Mouse (Mus musculus) intestine, embryonic 16.5 days (tissue): ENCODE data around the gene Pheta2. TPM values are rescaled to one million over a fixed set of nuclear protein-coding genes. Genes with fewer than 3 reads are reported as not detected.
A peak's percentile ranks its signal among the peaks of the same experiment; 100 is the strongest.

Experiments used
- ATAC-seq: fragments of 200-750 bp; cut with Nextera tagmentation; 2 replicates; pipeline ENCODE4 v1.8.0; 2017; ENCODE audit warnings: moderate TSS enrichment, moderate library complexity
- H3K27ac ChIP-seq: fragments of 300-500 bp; sonication (generic); 2 replicates; pipeline ENCODE4 v1.5.1; 2014; ENCODE audit warnings: mild to moderate bottlenecking, low read length
- H3K27me3 ChIP-seq: fragments of 300-500 bp; sonication (generic); replicated peaks from 2 replicates; pipeline ENCODE4 v1.6.1; 2014; ENCODE audit warnings: low read length, control low read depth, mixed read lengths; ENCODE audit not compliant: control insufficient read depth, insufficient read depth
- H3K36me3 ChIP-seq: fragments of 300-500 bp; sonication (generic); 2 replicates; pipeline ENCODE4 v1.6.1; 2014; ENCODE audit warnings: low read length, control low read depth; ENCODE audit not compliant: control insufficient read depth, insufficient read depth
- H3K4me1 ChIP-seq: fragments of 300-500 bp; sonication (generic); 2 replicates; pipeline ENCODE4 v1.6.1; 2014; ENCODE audit warnings: low read length, control low read depth, mixed read lengths; ENCODE audit not compliant: control insufficient read depth, insufficient read depth
- H3K4me2 ChIP-seq: fragments of 300-500 bp; sonication (generic); 2 replicates; pipeline ENCODE4 v1.6.1; 2014; ENCODE audit warnings: low read depth, low read length, control low read depth
- H3K4me3 ChIP-seq: fragments of 300-500 bp; sonication (generic); 2 replicates; pipeline ENCODE4 v1.5.1; 2014; ENCODE audit warnings: mild to moderate bottlenecking, low read length
- H3K9ac ChIP-seq: fragments of 300-500 bp; sonication (generic); 2 replicates; pipeline ENCODE4 v1.6.1; 2014; ENCODE audit warnings: low read depth, low read length
- H3K9me3 ChIP-seq: fragments of 300-500 bp; sonication (generic); 2 replicates; pipeline ENCODE4 v1.6.1; 2016; ENCODE audit warnings: low read length, control low read depth; ENCODE audit not compliant: control insufficient read depth
- WGBS: fragments of 180-500 bp; shearing (Covaris S2); extraction: QIAGEN DNeasy Blood & Tissue Kit; methylation state at CpG from one replicate; pipeline ENCODE4 v1.1.7; 2014; 5-methylcytosine and 5-hydroxymethylcytosine counted together
- polyA plus RNA-seq: library from polyadenylated mRNA; unstranded; fragments of >200 nt; fragmentation: Nextera tagmentation; extraction: Ambion mirVana; gene quantifications from 2 replicates; pipeline ENCODE4 v1.2.1, GENCODE M21; 2015

Pheta2 gene
- polyA plus RNA-seq, 1 experiment from 2014 or later: 13.2 TPM

GRCm38 (mm10) chr15:82347852-82348251, 9.1 kb downstream of the Pheta2 start:
- peaks cover 21% of the 10 kb centered on the region for H3K36me3 ChIP-seq
- H3K9me3 ChIP-seq: no peaks in the 10 kb centered on the region
- H3K4me2 ChIP-seq: peak overlapping the region; percentile 53; the same call in 1 of the 2 replicates
- H3K9ac ChIP-seq: 0 out of 2 replicates have a peak overlapping the region, but pooled peaks have one; percentile 87
- ATAC-seq: no peak
- no peak overlapping the region for H3K4me3 ChIP-seq
- 92% methylated on average over 12 of the region's 12 CpGs for WGBS
- no peaks in the 10 kb centered on the region for H3K27me3 ChIP-seq
- H3K27ac ChIP-seq: peak overlapping the region; percentile 58; the same call in 1 of the 2 replicates
- H3K4me1 ChIP-seq: peaks cover 36% of the 10 kb centered on the region

- Histone ChIP-seq H3K4me3 (no peak overlapping the region), H3K4me1 (peaks cover 36% of the 10 kb centered on the region), H3K9me3 (no peaks in the 10 kb centered on the region), H3K9ac (no peak overlapping the region), H3K4me2 (no peak overlapping the region), H3K36me3 (peaks cover 21% of the 10 kb centered on the region), H3K27me3 (no peaks in the 10 kb centered on the region), H3K27ac (no peak overlapping the region)
- WGBS: 80% methylated on average over 8 of the region's 8 CpGs
- ATAC-seq: no peak
Measured at GRCm38 (mm10) chr15:82348258-82348998, 9.7 kb downstream of the Pheta2 start.

- Histone ChIP-seq H3K9ac (no peak overlapping the region), H3K4me3 (no peak overlapping the region), H3K9me3 (no peaks in the 10 kb centered on the region), H3K4me2 (no peak overlapping the region), H3K36me3 (peaks cover 21% of the 10 kb centered on the region), H3K27ac (0 out of 2 replicates have a peak overlapping the region, but pooled peaks have one; percentile 55), H3K27me3 (no peaks in the 10 kb centered on the region), H3K4me1 (peaks cover 36% of the 10 kb centered on the region)
- WGBS: 70% methylated on average over 2 of the region's 2 CpGs
- ATAC-seq: no peak
Measured at GRCm38 (mm10) chr15:82348999-82349341, 10.2 kb downstream of the Pheta2 start.

GRCm38 (mm10) chr15:82350349-82350748, 11.6 kb downstream of the Pheta2 start:
- no peak for ATAC-seq
- peaks cover 21% of the 10 kb centered on the region for H3K36me3 ChIP-seq
- peaks cover 39% of the 10 kb centered on the region for H3K4me1 ChIP-seq
- peak overlapping the region; percentile 76 for H3K27ac ChIP-seq
- 64% methylated on average over 4 of the region's 4 CpGs for whole genome bisulfite sequencing
- H3K27me3 ChIP-seq: no peaks in the 10 kb centered on the region
- H3K9ac ChIP-seq: peak overlapping the region; percentile 25; the same call in 1 of the 2 replicates
- no peaks in the 10 kb centered on the region for H3K9me3 ChIP-seq
- H3K4me2 ChIP-seq: 0 out of 2 replicates have a peak overlapping the region, but pooled peaks have one; percentile 14
- H3K4me3 ChIP-seq: no peak overlapping the region

GRCm38 (mm10) chr15:82351480-82351879, 12.7 kb downstream of the Pheta2 start:
- Histone ChIP-seq H3K9me3 (no peaks in the 10 kb centered on the region), H3K36me3 (peaks cover 21% of the 10 kb centered on the region), H3K9ac (0 out of 2 replicates have a peak overlapping the region, but pooled peaks have one; percentile 11), H3K27ac (peak overlapping the region; percentile 63), H3K4me2 (no peak overlapping the region), H3K4me1 (peaks cover 39% of the 10 kb centered on the region), H3K4me3 (no peak overlapping the region), H3K27me3 (no peaks in the 10 kb centered on the region)
- WGBS: 60% methylated on average over 3 of the region's 3 CpGs
- ATAC-seq: peak; percentile 22

- H3K4me2 ChIP-seq: peak overlapping the region; percentile 66
- H3K9ac ChIP-seq: peak overlapping the region; percentile 99
- no peaks in the 10 kb centered on the region for H3K9me3 ChIP-seq
- ATAC-seq: no peak
- H3K27ac ChIP-seq: peak overlapping the region; percentile 81
- no peaks in the 10 kb centered on the region for H3K27me3 ChIP-seq
- peak overlapping the region; percentile 95 for H3K4me3 ChIP-seq
- peaks cover 18% of the 10 kb centered on the region for H3K36me3 ChIP-seq
- peaks cover 28% of the 10 kb centered on the region for H3K4me1 ChIP-seq
- 21% methylated on average over 14 of the region's 14 CpGs for WGBS
Measured at GRCm38 (mm10) chr15:82353078-82353744, 14.5 kb downstream of the Pheta2 start.

- Histone ChIP-seq H3K4me3 (peak overlapping the region; percentile 95), H3K27me3 (no peaks in the 10 kb centered on the region), H3K4me2 (peak overlapping the region; percentile 66), H3K36me3 (peaks cover 16% of the 10 kb centered on the region), H3K9ac (peak overlapping the region; percentile 99), H3K27ac (peak overlapping the region; percentile 81), H3K4me1 (peaks cover 32% of the 10 kb centered on the region), H3K9me3 (no peaks in the 10 kb centered on the region)
- peak; percentile 31 for ATAC-seq
- 2% methylated on average over 23 of the region's 23 CpGs for WGBS
Measured at GRCm38 (mm10) chr15:82353745-82354113, 15.0 kb downstream of the Pheta2 start.

GRCm38 (mm10) chr15:82354126-82354945, 15.6 kb downstream of the Pheta2 start, which contains the start of gene Ndufa6:
Gene Ndufa6, minus strand, starts transcription at chr15:82354322.
- no peaks in the 10 kb centered on the region for H3K9me3 ChIP-seq
- H3K4me1 ChIP-seq: peaks cover 36% of the 10 kb centered on the region
- peak within 1 kb of the TSS; percentile 99 for H3K9ac ChIP-seq
- H3K36me3 ChIP-seq: peaks cover 11% of the 10 kb centered on the region; the same call in 1 of the 2 replicates
- WGBS: 1% methylated on average over 56 of the region's 57 CpGs
- H3K27me3 ChIP-seq: no peaks in the 10 kb centered on the region
- H3K27ac ChIP-seq: peak within 1 kb of the TSS; percentile 93
- H3K4me2 ChIP-seq: peak within 1 kb of the TSS; percentile 83
- H3K4me3 ChIP-seq: peak within 1 kb of the TSS; percentile 95
- peak; percentile 98 for ATAC-seq
